In the genomic region with DNA sequence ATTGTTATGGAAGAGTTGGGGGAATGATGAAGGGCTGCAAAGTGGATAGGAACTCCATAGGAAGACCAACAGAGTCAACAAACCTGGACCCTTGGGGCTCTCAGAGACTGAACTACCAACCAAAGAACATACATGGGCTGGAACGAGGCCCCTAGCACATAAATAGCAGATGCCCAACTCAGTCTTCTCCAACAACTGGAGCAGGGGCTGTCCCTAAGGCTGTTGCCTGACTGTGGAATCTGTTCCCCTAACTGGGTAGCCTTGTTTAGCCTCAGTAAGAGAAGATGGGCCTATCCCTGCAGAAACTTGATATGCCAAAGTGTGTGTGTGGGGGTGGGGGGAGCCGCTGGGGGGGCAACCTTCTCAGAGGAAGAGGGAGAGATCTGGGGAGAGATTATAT, we compare ENCODE assay signal across 31 mouse cellular contexts.
"Had no signal": no experiment of that assay in that cellular context is flagged by ENCODE, and none has a peak within 500 bp of the region (broad histone marks: within the 10 kb centered on the region; RNA-seq: fewer than 3 reads in every experiment).

No protein-coding gene starts in this region.

- H3K27me3 ChIP-seq: heart, embryonic 12.5 days; heart, embryonic 13.5 days; heart, embryonic 15.5 days; hindbrain, embryonic 12.5 days; hindbrain, embryonic 13.5 days; hindbrain, embryonic 15.5 days; intestine, embryonic 15.5 days; kidney, embryonic 15.5 days had no signal

- H3K9me3 ChIP-seq: heart, embryonic 12.5 days; heart, embryonic 13.5 days; heart, embryonic 15.5 days; hindbrain, embryonic 10.5 days; hindbrain, embryonic 12.5 days; hindbrain, embryonic 13.5 days; hindbrain, embryonic 15.5 days; intestine, embryonic 15.5 days; kidney, embryonic 15.5 days had no signal

- H3K4me2 ChIP-seq: heart, embryonic 11.5 days; heart, embryonic 12.5 days; heart, embryonic 13.5 days; heart, embryonic 15.5 days; hindbrain, embryonic 12.5 days; hindbrain, embryonic 13.5 days; hindbrain, embryonic 14.5 days; hindbrain, embryonic 15.5 days; intestine, embryonic 15.5 days; kidney, embryonic 15.5 days had no signal

- H3K4me1 ChIP-seq: heart, embryonic 15.5 days; hindbrain, embryonic 10.5 days; hindbrain, embryonic 12.5 days; hindbrain, embryonic 13.5 days; hindbrain, embryonic 15.5 days; intestine, embryonic 15.5 days; kidney, embryonic 15.5 days had no signal

- DNase-seq: heart, postnatal 10 days; heart, postnatal 14 days; heart, postnatal 36 days; heart, postnatal 4 days; kidney, adult 11 months; kidney, adult 18-20 months; kidney, adult 2 months; kidney, adult 8-10 months; kidney, adult 9 months; kidney, postnatal 10 days; kidney, postnatal 14 days; kidney, postnatal 25 days; kidney, postnatal 36 days; kidney, postnatal 4 days; layer of hippocampus, adult 9-11 months; layer of hippocampus, postnatal 36 days had no signal

- H3K9ac ChIP-seq: heart, embryonic 12.5 days; heart, embryonic 13.5 days; heart, embryonic 15.5 days; hindbrain, embryonic 12.5 days; hindbrain, embryonic 13.5 days; hindbrain, embryonic 14.5 days; hindbrain, embryonic 15.5 days; intestine, embryonic 15.5 days; kidney, embryonic 15.5 days had no signal

- H3K27ac ChIP-seq: heart, embryonic 13.5 days; heart, embryonic 15.5 days; hindbrain, embryonic 10.5 days; hindbrain, embryonic 12.5 days; hindbrain, embryonic 13.5 days; hindbrain, embryonic 14.5 days; hindbrain, embryonic 15.5 days; hindbrain, postnatal 0 days; intestine, embryonic 15.5 days; kidney, embryonic 15.5 days; kidney, postnatal 0 days; layer of hippocampus, adult 2 months; left cerebral cortex, adult 2 months had no signal

- H3K36me3 ChIP-seq: heart, embryonic 15.5 days; hindbrain, embryonic 10.5 days; hindbrain, embryonic 12.5 days; hindbrain, embryonic 13.5 days; hindbrain, embryonic 15.5 days; intestine, embryonic 15.5 days had no signal

- H3K4me3 ChIP-seq: heart, embryonic 12.5 days; heart, embryonic 13.5 days; heart, embryonic 15.5 days; hindbrain, embryonic 10.5 days; hindbrain, embryonic 12.5 days; hindbrain, embryonic 13.5 days; hindbrain, embryonic 15.5 days; intestine, embryonic 15.5 days; kidney, embryonic 15.5 days; layer of hippocampus, adult 2 months; left cerebral cortex, adult 2 months had no signal
